25 mouse cellular contexts compared by ENCODE assay signal in the genomic region with DNA sequence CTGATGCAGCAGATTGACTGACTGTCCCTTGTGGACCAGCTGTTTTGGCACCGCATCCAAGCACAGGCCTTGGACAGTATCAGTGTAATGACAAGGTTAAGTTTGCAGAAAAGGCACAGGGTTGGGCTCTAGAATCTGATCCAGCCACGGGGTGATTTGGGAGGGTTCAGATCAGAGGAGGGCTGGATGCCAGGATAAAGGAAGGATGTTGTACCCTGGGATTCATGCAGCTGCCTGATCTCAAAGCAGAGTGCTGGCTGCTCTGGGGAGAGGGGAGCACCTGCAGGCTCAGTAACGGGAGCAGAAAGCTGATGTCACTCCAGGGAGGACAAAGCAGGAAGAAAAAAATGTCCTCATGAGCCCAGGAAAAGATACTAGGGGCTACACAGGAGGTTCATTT.
DNase-seq lines count a peak whose midpoint lies in the region; ATAC-seq and TF ChIP-seq lines count a peak whose summit lies in the region.
"Had no signal": no experiment of that assay in that cellular context is flagged by ENCODE, and none has a peak within 500 bp of the region (broad histone marks: within the 10 kb centered on the region; RNA-seq: fewer than 3 reads in every experiment).

No protein-coding gene starts in this region.

- no peak overlapping the region for H3K27ac ChIP-seq in heart, embryonic 13.5 days (replicated peaks)
- H3K27ac ChIP-seq in gastrocnemius, adult 2 months: no peak overlapping the region
- 0 out of 2 replicates have a peak overlapping the region, but pooled peaks have one; percentile 3 for H3K27ac ChIP-seq in limb, embryonic 10.5 days
- H3K27ac ChIP-seq: embryonic facial prominence, embryonic 12.5 days; heart, adult 2 months; hindbrain, embryonic 15.5 days; intestine, embryonic 15.5 days; macrophage; stomach, postnatal 0 days had no signal

- peaks cover 6% of the 10 kb centered on the region; the same call in 1 of the 2 replicates for H3K27me3 ChIP-seq in heart, embryonic 13.5 days (replicated peaks)
- no peaks in the 10 kb centered on the region for H3K27me3 ChIP-seq in limb, embryonic 10.5 days (ENCODE audit: low read depth, poor library complexity, severe bottlenecking)
- H3K27me3 ChIP-seq: embryonic facial prominence, embryonic 12.5 days; hindbrain, embryonic 15.5 days; intestine, embryonic 15.5 days had no signal

- no peaks in the 10 kb centered on the region for H3K36me3 ChIP-seq in heart, embryonic 13.5 days
- no peaks in the 10 kb centered on the region for H3K36me3 ChIP-seq in limb, embryonic 10.5 days
- H3K36me3 ChIP-seq: embryonic facial prominence, embryonic 12.5 days; hindbrain, embryonic 15.5 days; intestine, embryonic 15.5 days had no signal

- H3K9me3 ChIP-seq in heart, embryonic 13.5 days: no peaks in the 10 kb centered on the region
- H3K9me3 ChIP-seq in limb, embryonic 10.5 days (replicated peaks): no peaks in the 10 kb centered on the region
- H3K9me3 ChIP-seq: embryonic facial prominence, embryonic 12.5 days; hindbrain, embryonic 15.5 days; intestine, embryonic 15.5 days had no signal

- no peak overlapping the region for H3K4me2 ChIP-seq in heart, embryonic 13.5 days
- H3K4me2 ChIP-seq: embryonic facial prominence, embryonic 12.5 days; hindbrain, embryonic 15.5 days; intestine, embryonic 15.5 days; liver, embryonic 11.5 days had no signal

- peak overlapping the region; percentile 28; the same call in 1 of the 2 replicates for H3K9ac ChIP-seq in heart, embryonic 13.5 days
- H3K9ac ChIP-seq: embryonic facial prominence, embryonic 12.5 days; hindbrain, embryonic 15.5 days; intestine, embryonic 15.5 days; liver, postnatal 0 days had no signal

- peak; percentile 46 for DNase-seq in adrenal gland, postnatal 14 days
- DNase-seq in adrenal gland, adult 18-20 months (ENCODE audit: low spot score in 2 of 2): no peak
- no peak for DNase-seq in heart, adult 8-10 months (ENCODE audit: low spot score)
- peak; percentile 21 for DNase-seq in gastrocnemius, adult 2 months
- no peak for DNase-seq in limb, embryonic 10.5 days (ENCODE audit: low spot score)
- DNase-seq in spleen, postnatal 14 days (ENCODE audit: low spot score in 2 of 2): no peak
- DNase-seq: cerebellum, adult 18-20 months; cerebellum, postnatal 14 days; heart, adult 2 months; heart, postnatal 4 days; kidney, adult 8-10 months; kidney, postnatal 10 days; liver, postnatal 0 days; thymus, adult 2 months; thymus, postnatal 4 days had no signal

- WGBS in heart, embryonic 13.5 days: 41% methylated on average over 3 of the region's 3 CpGs
- 74% methylated on average over 3 of the region's 3 CpGs for WGBS in limb, embryonic 10.5 days

- intact Hi-C loops in gastrocnemius, adult 2 months (cut with DNase I): loop anchor here (10.0 kb wide), 1 partner anchor 97 kb away; no protein-coding TSS in a partner anchor

- ATAC-seq in heart, embryonic 13.5 days (ENCODE audit: extremely low read depth, insufficient number of reproducible peaks, low FRiP score, low TSS enrichment): no peak
- ATAC-seq: forebrain, embryonic 14.5 days; intestine, embryonic 15.5 days; liver, postnatal 0 days; lung, postnatal 0 days had no signal

- no peak for TF ChIP-seq CTCF in gastrocnemius, adult 2 months (IDR thresholded peaks at IDR 0.05)

- H3K4me1 ChIP-seq in heart, embryonic 13.5 days: peaks cover 27% of the 10 kb centered on the region
- no peaks in the 10 kb centered on the region for H3K4me1 ChIP-seq in limb, embryonic 10.5 days
- H3K4me1 ChIP-seq: hindbrain, embryonic 15.5 days; intestine, embryonic 15.5 days had no signal

- no peak overlapping the region for H3K4me3 ChIP-seq in heart, embryonic 13.5 days
- H3K4me3 ChIP-seq in gastrocnemius, adult 2 months: no peak overlapping the region
- no peak overlapping the region for H3K4me3 ChIP-seq in limb, embryonic 10.5 days
- H3K4me3 ChIP-seq: embryonic facial prominence, embryonic 12.5 days; erythroblast, embryonic 14.5 days; heart, adult 2 months; hindbrain, embryonic 15.5 days; intestine, embryonic 15.5 days had no signal

Comparison
In these comparisons a context has a peak if more than half of its experiments do, and no peak if none do; other contexts are left out.
1. DNase-seq: peak in adrenal gland, postnatal 14 days (single experiment) and gastrocnemius, adult 2 months (single experiment); none in adrenal gland, adult 18-20 months (0 of 2), heart, adult 8-10 months (single experiment), limb, embryonic 10.5 days (single experiment) and spleen, postnatal 14 days (0 of 2).